Mouse (Mus musculus) heart, postnatal 0 days (tissue): ENCODE measurements at regions not wholly inside any gene's neighbourhood (a gene's known extent, or its start where the extent isn't known, plus 50 kb on each side); places are given as distances from the start of the nearest gene placed in this dataset.

Experiments used
- CTCF ChIP-seq: IDR thresholded peaks from 2 replicates; pipeline ENCODE4 v1.5.1; 2016; ENCODE audit warnings: antibody characterized with exemption, control low read depth, low read depth
- EP300 ChIP-seq: IDR thresholded peaks from 2 replicates; pipeline ENCODE4 v1.6.1; 2016; ENCODE audit warnings: antibody characterized with exemption, low read depth

DNA sequence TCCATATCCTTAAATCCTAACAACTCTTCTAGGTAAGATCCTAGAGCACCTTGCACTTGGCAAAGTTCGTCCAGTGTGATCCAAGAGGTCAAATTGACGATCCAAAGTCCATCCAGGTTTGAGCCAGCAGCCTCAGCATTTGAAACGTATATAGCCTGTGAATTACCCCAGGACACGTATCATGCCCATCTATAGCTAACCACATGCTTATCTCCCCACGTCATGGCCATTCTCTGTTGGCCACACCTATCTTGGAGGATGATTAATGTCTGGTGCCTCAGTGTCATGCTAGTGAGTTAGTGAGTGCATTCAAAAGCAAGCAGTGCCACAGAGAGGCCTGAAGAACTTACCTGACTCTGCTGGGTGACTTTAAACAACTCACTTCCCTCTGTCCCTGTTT is 1521.9 kb upstream of the Gm6569 start:
- TF ChIP-seq CTCF (no peak), EP300 (no peak)
